Mouse (Mus musculus) heart, postnatal 0 days (tissue): ENCODE measurements at regions not wholly inside any gene's neighbourhood (a gene's known extent, or its start where the extent isn't known, plus 50 kb on each side); places are given as distances from the start of the nearest gene placed in this dataset.

ENCODE experiments used
- CTCF ChIP-seq: IDR thresholded peaks from 2 replicates; pipeline ENCODE4 v1.5.1; 2016; ENCODE audit warnings: antibody characterized with exemption, control low read depth, low read depth
- EP300 ChIP-seq: IDR thresholded peaks from 2 replicates; pipeline ENCODE4 v1.6.1; 2016; ENCODE audit warnings: antibody characterized with exemption, low read depth

DNA sequence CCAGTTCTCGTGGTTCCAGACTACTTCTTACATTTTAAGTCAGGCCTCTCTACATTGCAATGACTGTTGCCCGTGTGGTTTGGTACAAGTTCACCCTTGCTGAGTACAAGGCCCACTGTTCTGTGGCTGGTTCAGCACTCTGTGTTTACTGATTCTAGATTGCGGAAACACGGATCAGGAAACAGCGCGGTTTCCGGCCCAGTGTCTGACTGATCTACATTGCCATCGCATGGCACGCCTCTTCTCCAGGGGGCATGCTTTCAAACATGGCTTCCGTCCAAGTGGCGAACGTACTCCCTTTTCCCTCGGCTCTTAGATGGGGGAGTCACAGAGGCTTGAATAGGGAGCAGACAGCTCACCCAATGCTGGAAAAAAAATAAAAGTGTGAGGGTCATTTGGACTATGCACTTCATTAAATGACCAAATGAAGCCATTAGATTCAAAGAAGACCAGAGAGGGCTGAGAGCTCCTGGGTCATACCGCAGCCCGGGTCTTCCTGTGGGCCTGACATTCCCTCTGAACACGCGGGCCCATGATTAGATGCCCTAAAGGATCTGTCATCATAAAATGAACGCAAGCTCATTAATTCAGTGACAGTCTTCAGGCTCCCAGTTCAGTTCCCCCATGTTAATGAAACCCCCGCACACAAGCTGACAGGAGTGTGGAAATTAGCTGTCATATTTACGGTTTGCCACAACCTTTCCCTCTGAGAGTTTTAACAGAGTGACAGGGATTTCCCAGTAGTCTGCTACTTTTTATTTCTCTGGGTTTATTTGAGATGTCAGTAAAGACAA is 250.9 kb downstream of the Gm19410 start:
- TF ChIP-seq CTCF (no peak), EP300 (no peak)
